Mouse (Mus musculus): Measurements from ENCODE around the gene Whrn.

The Whrn gene

GRCm38 (mm10) chr4:63404205-63404604, 91.6 kb downstream of the Whrn start:
- peak; percentile 68 to 78 for DNase-seq

- peak; percentile 83 to 90 for DNase-seq
Observed at GRCm38 (mm10) chr4:63403040-63403959, 92.5 kb downstream of the Whrn start, which contains the start of gene Akna. TSS of gene Akna (minus strand) at chr4:63403354.

- no peak for DNase-seq
Observed at GRCm38 (mm10) chr4:63402558-63402957, 93.2 kb downstream of the Whrn start.

GRCm38 (mm10) chr4:63402056-63402455, 93.7 kb downstream of the Whrn start:
- no peak for DNase-seq

GRCm38 (mm10) chr4:63401620-63402019, 94.2 kb downstream of the Whrn start:
- DNase-seq: no peak

DNA sequence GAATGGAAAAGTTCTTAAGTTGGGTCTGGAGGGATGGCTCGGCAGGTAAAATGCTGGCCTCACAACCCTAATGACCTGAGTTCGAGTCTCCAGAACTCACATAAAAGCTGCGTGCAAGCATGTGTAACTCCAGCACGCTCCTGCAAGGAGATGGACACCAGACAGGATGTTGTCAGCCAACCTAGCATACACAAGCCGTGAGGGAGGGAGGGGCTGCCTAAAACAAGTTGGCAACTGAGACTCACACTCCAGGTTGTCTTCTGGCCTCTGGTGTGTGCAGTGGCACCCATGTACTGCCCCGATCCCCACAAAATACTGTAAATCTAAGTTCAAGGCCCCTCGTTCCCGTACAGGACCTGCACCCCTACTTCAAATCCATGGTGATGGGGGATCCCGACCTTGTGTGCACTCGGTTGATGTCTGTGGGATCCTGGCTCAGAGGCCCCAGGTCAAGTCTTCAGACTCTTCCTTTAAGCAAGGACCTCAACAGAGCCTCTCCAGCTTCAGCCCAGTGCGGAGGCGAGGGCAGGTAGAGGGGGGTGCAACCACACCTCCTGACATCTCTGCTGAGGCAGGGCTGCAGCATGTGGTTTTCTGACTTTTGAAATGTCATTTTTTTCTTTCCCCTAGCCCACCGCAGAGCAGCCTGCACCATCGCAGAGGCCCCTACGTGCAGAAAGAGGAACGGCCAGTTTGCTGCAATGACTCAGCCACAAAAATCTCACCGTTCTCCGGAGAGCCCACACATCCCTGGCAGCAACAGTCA, 95.1 kb downstream of the Whrn start:
- DNase-seq: peak; percentile 62 to 75

GRCm38 (mm10) chr4:63399691-63400270, 96.0 kb downstream of the Whrn start:
- DNase-seq: no peak

DNA sequence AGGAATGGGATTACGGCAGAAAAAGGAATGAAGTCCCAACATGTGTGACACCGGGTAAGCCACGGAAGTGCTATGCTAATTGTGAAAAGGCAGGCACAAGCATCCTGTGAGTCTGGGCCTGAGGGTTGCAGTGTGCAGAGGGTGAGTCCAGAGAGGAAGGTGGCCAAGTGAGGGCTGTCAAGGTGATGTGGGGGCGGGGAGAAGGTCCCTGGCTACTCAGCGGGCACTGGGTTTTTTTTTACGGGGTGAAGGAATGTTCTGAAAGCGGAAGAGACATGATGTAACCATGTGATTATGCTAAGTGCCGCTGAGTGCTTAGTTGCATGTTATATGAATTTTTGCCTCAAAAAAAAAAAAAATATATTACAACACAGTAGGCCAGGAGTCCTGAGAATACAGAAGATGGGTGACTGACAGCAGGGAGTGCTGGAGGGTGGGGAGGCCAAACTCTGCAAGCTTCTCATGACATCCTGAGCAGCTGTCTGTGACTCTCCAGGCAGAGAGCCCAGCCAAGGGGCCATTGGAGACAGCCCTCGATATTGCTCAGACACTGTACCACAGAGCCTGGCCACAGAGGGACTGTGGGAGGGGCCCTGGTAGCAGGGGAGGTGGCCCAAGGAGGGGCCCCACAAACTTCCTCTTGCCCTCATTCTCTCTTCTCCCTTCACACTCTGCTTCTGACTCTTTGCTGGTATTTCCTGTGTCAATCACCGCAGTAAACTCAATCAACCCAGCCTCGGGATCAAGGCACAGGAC, 96.8 kb downstream of the Whrn start:
- peak; percentile 48 to 67 for DNase-seq

GRCm38 (mm10) chr4:63397981-63398537, 97.7 kb downstream of the Whrn start:
- DNase-seq: peak in 1 of 2 experiments; percentile 12

- DNase-seq: peak; percentile 56 to 70
Observed at GRCm38 (mm10) chr4:63391322-63391721, 104.5 kb downstream of the Whrn start.

GRCm38 (mm10) chr4:63389887-63390528, 105.8 kb downstream of the Whrn start:
- no peak for DNase-seq

- DNase-seq: peak; percentile 55 to 69
Observed at GRCm38 (mm10) chr4:63389121-63389886, 106.5 kb downstream of the Whrn start.

GRCm38 (mm10) chr4:63388029-63388428, 107.8 kb downstream of the Whrn start:
- DNase-seq: no peak

- peak; percentile 77 to 83 for DNase-seq
Observed at GRCm38 (mm10) chr4:63385784-63386183, 110.0 kb downstream of the Whrn start.

- no peak for DNase-seq
Observed at GRCm38 (mm10) chr4:63385253-63385652, 110.5 kb downstream of the Whrn start.

GRCm38 (mm10) chr4:63384262-63384661, 111.5 kb downstream of the Whrn start:
- no peak for DNase-seq

DNA sequence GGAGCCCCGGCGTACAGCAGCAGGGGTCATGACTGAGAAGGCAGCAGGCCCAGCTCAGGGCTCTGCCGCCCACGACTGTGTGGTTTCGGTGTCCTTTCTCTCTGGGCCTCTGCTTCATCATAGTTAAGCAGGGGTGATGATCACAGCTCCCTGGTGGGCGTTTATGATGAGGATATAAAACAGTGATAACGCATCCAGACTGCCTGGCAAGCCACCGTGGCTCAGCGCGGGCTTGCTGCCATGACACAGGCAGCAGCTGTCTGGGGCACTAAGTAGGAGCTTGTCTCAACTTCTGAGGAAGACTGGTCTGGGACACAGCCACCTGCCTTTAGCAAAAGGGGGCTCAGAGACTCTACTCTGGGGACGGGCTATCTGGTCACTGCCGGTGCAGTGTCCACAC, 112.3 kb downstream of the Whrn start:
- DNase-seq: no peak

DNA sequence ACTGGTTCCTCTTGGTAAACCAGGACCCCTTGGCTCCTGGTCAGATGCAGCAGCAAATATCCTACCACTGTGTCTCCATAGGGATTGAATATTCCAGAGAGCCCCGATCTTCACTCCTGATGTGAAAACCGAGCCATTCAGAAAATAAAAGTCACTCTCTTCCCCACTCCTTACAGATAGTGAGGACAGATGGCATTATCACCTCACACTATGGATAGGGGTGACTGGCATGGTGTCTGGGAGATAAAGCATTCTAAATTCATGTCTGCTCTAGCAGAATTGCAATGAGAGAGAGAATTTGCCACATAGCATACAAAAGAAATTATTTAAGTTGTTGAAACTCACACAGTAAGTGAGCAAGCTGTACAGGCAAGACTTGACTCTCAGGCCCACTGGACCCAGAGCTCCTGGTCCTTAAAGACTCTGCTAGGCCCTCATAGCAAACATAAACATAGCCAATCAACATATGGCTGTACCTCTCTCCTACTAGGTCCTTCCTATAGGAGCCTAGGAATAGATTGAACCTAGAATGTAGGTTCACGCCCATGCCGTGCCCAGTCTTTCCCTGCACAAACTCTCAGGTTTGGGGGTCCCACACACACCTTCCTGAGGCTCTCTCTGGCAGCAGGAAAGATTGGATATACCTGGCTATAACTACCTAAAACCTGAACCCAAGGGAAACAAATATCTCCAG, 113.0 kb downstream of the Whrn start:
- no peak for DNase-seq

GRCm38 (mm10) chr4:63377483-63377882, 118.3 kb downstream of the Whrn start:
- DNase-seq: peak in 1 of 2 experiments; percentile 46

- no peak for DNase-seq
Observed at GRCm38 (mm10) chr4:63375367-63375766, 120.4 kb downstream of the Whrn start.
